Mouse (Mus musculus): ENCODE results near the gene Carmil1. TPM values are rescaled to one million over a fixed set of nuclear protein-coding genes. Genes with fewer than 3 reads are reported as not detected.
A peak's percentile ranks its signal among the peaks of the same experiment; 100 is the strongest.

Gene Carmil1
- total and polyA plus RNA-seq, 2 experiments: 2.9 to 7.7 TPM

- H3K27ac ChIP-seq (replicated peaks; ENCODE audit: insufficient read depth, low read depth, low read length): no peak overlapping the region
- H3K4me3 ChIP-seq (ENCODE audit: insufficient read depth, low read depth, low read length): no peak overlapping the region
- no peak overlapping the region for H3K9ac ChIP-seq (ENCODE audit: low read depth, low read length)
- H3K4me1 ChIP-seq (ENCODE audit: control insufficient read depth, insufficient read depth, low read length): no peaks in the 10 kb centered on the region
- H3K36me3 ChIP-seq (ENCODE audit: control insufficient read depth, insufficient read depth, low read length): no peaks in the 10 kb centered on the region
- TF ChIP-seq CTCF (IDR thresholded peaks at IDR 0.05; ENCODE audit: low read depth, low read length) (no peak), POLR2A (IDR thresholded peaks at IDR 0.05; ENCODE audit: extremely low read depth, insufficient read depth, low read length) (no peak)
- H3K79me2 ChIP-seq (ENCODE audit: control insufficient read depth, insufficient read depth, low read length): no peaks in the 10 kb centered on the region
- no peak for DNase-seq (ENCODE audit: extremely low read depth, low read depth, low spot score)
- no peaks in the 10 kb centered on the region for H3K27me3 ChIP-seq (ENCODE audit: control insufficient read depth, insufficient read depth, low read length)
- WGBS: 76% methylated on average over 2 of the region's 2 CpGs
Observed at GRCm38 (mm10) chr13:23998826-23999225, 281.8 kb downstream of the Carmil1 start.

- WGBS: 74% methylated on average over 3 of the region's 3 CpGs
- Histone ChIP-seq H3K79me2 (ENCODE audit: control insufficient read depth, insufficient read depth, low read length) (no peaks in the 10 kb centered on the region), H3K27me3 (ENCODE audit: control insufficient read depth, insufficient read depth, low read length) (peaks cover 9% of the 10 kb centered on the region; the same call in 1 of the 2 replicates), H3K4me3 (ENCODE audit: insufficient read depth, low read depth, low read length) (no peak overlapping the region), H3K9ac (ENCODE audit: low read depth, low read length) (no peak overlapping the region), H3K27ac (replicated peaks; ENCODE audit: insufficient read depth, low read depth, low read length) (no peak overlapping the region), H3K36me3 (ENCODE audit: control insufficient read depth, insufficient read depth, low read length) (no peaks in the 10 kb centered on the region), H3K4me1 (ENCODE audit: control insufficient read depth, insufficient read depth, low read length) (no peaks in the 10 kb centered on the region)
- DNase-seq (ENCODE audit: extremely low read depth, low read depth, low spot score): no peak
- TF ChIP-seq POLR2A (IDR thresholded peaks at IDR 0.05; ENCODE audit: extremely low read depth, insufficient read depth, low read length): no peak
- no peak for TF ChIP-seq CTCF (IDR thresholded peaks at IDR 0.05; ENCODE audit: low read depth, low read length)
Observed at GRCm38 (mm10) chr13:23994756-23995155, 285.8 kb downstream of the Carmil1 start.

GRCm38 (mm10) chr13:23994024-23994423 lies 286.6 kb downstream of the Carmil1 start:
- DNase-seq (ENCODE audit: extremely low read depth, low read depth, low spot score): no peak
- Histone ChIP-seq H3K36me3 (ENCODE audit: control insufficient read depth, insufficient read depth, low read length) (no peaks in the 10 kb centered on the region), H3K27me3 (ENCODE audit: control insufficient read depth, insufficient read depth, low read length) (peaks cover 9% of the 10 kb centered on the region; the same call in 1 of the 2 replicates), H3K4me1 (ENCODE audit: control insufficient read depth, insufficient read depth, low read length) (no peaks in the 10 kb centered on the region), H3K79me2 (ENCODE audit: control insufficient read depth, insufficient read depth, low read length) (no peaks in the 10 kb centered on the region), H3K27ac (replicated peaks; ENCODE audit: insufficient read depth, low read depth, low read length) (no peak overlapping the region), H3K4me3 (ENCODE audit: insufficient read depth, low read depth, low read length) (no peak overlapping the region), H3K9ac (ENCODE audit: low read depth, low read length) (no peak overlapping the region)
- WGBS: 10% methylated on average over 9 of the region's 9 CpGs
- TF ChIP-seq POLR2A (IDR thresholded peaks at IDR 0.05; ENCODE audit: extremely low read depth, insufficient read depth, low read length) (no peak), CTCF (IDR thresholded peaks at IDR 0.05; ENCODE audit: low read depth, low read length) (no peak)

GRCm38 (mm10) chr13:23990928-23991327 lies 289.7 kb downstream of the Carmil1 start, which contains the start of gene Scgn:
Gene Scgn (minus strand): TSS chr13:23991214.
- Histone ChIP-seq H3K79me2 (ENCODE audit: control insufficient read depth, insufficient read depth, low read length) (no peaks in the 10 kb centered on the region), H3K27me3 (ENCODE audit: control insufficient read depth, insufficient read depth, low read length) (peaks cover 9% of the 10 kb centered on the region; the same call in 1 of the 2 replicates), H3K4me1 (ENCODE audit: control insufficient read depth, insufficient read depth, low read length) (no peaks in the 10 kb centered on the region), H3K27ac (replicated peaks; ENCODE audit: insufficient read depth, low read depth, low read length) (no peak within 1 kb of the TSS), H3K36me3 (ENCODE audit: control insufficient read depth, insufficient read depth, low read length) (no peaks in the 10 kb centered on the region), H3K4me3 (ENCODE audit: insufficient read depth, low read depth, low read length) (no peak within 1 kb of the TSS), H3K9ac (ENCODE audit: low read depth, low read length) (no peak within 1 kb of the TSS)
- TF ChIP-seq CTCF (IDR thresholded peaks at IDR 0.05; ENCODE audit: low read depth, low read length) (no peak), POLR2A (IDR thresholded peaks at IDR 0.05; ENCODE audit: extremely low read depth, insufficient read depth, low read length) (no peak)
- WGBS: 2% methylated on average over 20 of the region's 20 CpGs
- peak; percentile 9 for DNase-seq (ENCODE audit: extremely low read depth, low read depth, low spot score)

- DNase-seq (ENCODE audit: extremely low read depth, low read depth, low spot score): no peak
- Histone ChIP-seq H3K9ac (ENCODE audit: low read depth, low read length) (no peak overlapping the region), H3K27ac (replicated peaks; ENCODE audit: insufficient read depth, low read depth, low read length) (no peak overlapping the region), H3K4me3 (ENCODE audit: insufficient read depth, low read depth, low read length) (no peak overlapping the region), H3K4me1 (ENCODE audit: control insufficient read depth, insufficient read depth, low read length) (no peaks in the 10 kb centered on the region), H3K36me3 (ENCODE audit: control insufficient read depth, insufficient read depth, low read length) (no peaks in the 10 kb centered on the region), H3K79me2 (ENCODE audit: control insufficient read depth, insufficient read depth, low read length) (no peaks in the 10 kb centered on the region), H3K27me3 (ENCODE audit: control insufficient read depth, insufficient read depth, low read length) (peaks cover 9% of the 10 kb centered on the region; the same call in 1 of the 2 replicates)
- TF ChIP-seq CTCF (IDR thresholded peaks at IDR 0.05; ENCODE audit: low read depth, low read length): no peak
- no peak for TF ChIP-seq POLR2A (IDR thresholded peaks at IDR 0.05; ENCODE audit: extremely low read depth, insufficient read depth, low read length)
- WGBS: 48% methylated on average over 5 of the region's 5 CpGs
Observed at GRCm38 (mm10) chr13:23990451-23990850, 290.1 kb downstream of the Carmil1 start.

- no peak for TF ChIP-seq POLR2A (IDR thresholded peaks at IDR 0.05; ENCODE audit: extremely low read depth, insufficient read depth, low read length)
- Histone ChIP-seq H3K36me3 (ENCODE audit: control insufficient read depth, insufficient read depth, low read length) (no peaks in the 10 kb centered on the region), H3K27ac (replicated peaks; ENCODE audit: insufficient read depth, low read depth, low read length) (no peak overlapping the region), H3K4me1 (ENCODE audit: control insufficient read depth, insufficient read depth, low read length) (no peaks in the 10 kb centered on the region), H3K79me2 (ENCODE audit: control insufficient read depth, insufficient read depth, low read length) (no peaks in the 10 kb centered on the region), H3K9ac (ENCODE audit: low read depth, low read length) (no peak overlapping the region), H3K4me3 (ENCODE audit: insufficient read depth, low read depth, low read length) (no peak overlapping the region), H3K27me3 (ENCODE audit: control insufficient read depth, insufficient read depth, low read length) (no peaks in the 10 kb centered on the region; the same call in 1 of the 2 replicates)
- WGBS: 46% methylated on average over 3 of the region's 3 CpGs
- DNase-seq (ENCODE audit: extremely low read depth, low read depth, low spot score): no peak
Observed at GRCm38 (mm10) chr13:23985130-23985529, 295.5 kb downstream of the Carmil1 start.

Measured in liver, adult 2 months (tissue).